Mouse (Mus musculus) gastrocnemius, adult 2 months (tissue): ENCODE measurements around the gene Pdgfb. TPM values are rescaled to one million over a fixed set of nuclear protein-coding genes. Genes with fewer than 3 reads are reported as not detected.

Experiments
- DNase-seq: peaks from one replicate; pipeline ENCODE4 v3.0.0; 2022
- H3K27ac ChIP-seq: fragments of 200-600 bp; 2 replicates; pipeline ENCODE4 v1.8.1; 2022; ENCODE audit warnings: mild to moderate bottlenecking
- H3K4me3 ChIP-seq: fragments of 200-600 bp; 2 replicates; pipeline ENCODE4 v1.8.1; 2022; ENCODE audit warnings: mild to moderate bottlenecking, moderate library complexity
- CTCF ChIP-seq: fragments of 200-600 bp; IDR thresholded peaks from 2 replicates; pipeline ENCODE4 v1.8.1; 2022; ENCODE audit warnings: antibody characterized with exemption, mild to moderate bottlenecking, moderate library complexity
- intact Hi-C: fragments of 180-260 bp; cut with DNase I; formaldehyde crosslinking; loops from one replicate; pipeline ENCODE4 v1.15.1; 2025
- long read RNA-seq, 2 experiments: library from polyadenylated mRNA; stranded (forward); transcript quantifications; one replicate each; pipeline ENCODE4 v2.0.0; 2021
- total RNA-seq, 2 experiments: library from RNA; stranded (reverse); gene quantifications; 2 replicates each; pipeline ENCODE4 v1.2.3; 2021

The Pdgfb gene
- total RNA-seq = 10 to 100 TPM; 14.3 to 17.3 TPM
- long read RNA-seq, experiment 1, transcript Pdgfb-201 (7 exons, 2,944 nt) = major isoform, 6 of 11 reads
- long read RNA-seq, experiment 1, partial matches to known transcripts = 2 of 11 reads
- long read RNA-seq, experiment 1, other reads (novel, unspliced or antisense) = 3 of 11 reads
- long read RNA-seq, experiment 2, transcript Pdgfb-201 (7 exons, 2,944 nt) = major isoform, 6 of 11 reads
- long read RNA-seq, experiment 2, partial matches to known transcripts = 3 of 11 reads
- long read RNA-seq, experiment 2, other reads (novel, unspliced or antisense) = 2 of 11 reads

DNA sequence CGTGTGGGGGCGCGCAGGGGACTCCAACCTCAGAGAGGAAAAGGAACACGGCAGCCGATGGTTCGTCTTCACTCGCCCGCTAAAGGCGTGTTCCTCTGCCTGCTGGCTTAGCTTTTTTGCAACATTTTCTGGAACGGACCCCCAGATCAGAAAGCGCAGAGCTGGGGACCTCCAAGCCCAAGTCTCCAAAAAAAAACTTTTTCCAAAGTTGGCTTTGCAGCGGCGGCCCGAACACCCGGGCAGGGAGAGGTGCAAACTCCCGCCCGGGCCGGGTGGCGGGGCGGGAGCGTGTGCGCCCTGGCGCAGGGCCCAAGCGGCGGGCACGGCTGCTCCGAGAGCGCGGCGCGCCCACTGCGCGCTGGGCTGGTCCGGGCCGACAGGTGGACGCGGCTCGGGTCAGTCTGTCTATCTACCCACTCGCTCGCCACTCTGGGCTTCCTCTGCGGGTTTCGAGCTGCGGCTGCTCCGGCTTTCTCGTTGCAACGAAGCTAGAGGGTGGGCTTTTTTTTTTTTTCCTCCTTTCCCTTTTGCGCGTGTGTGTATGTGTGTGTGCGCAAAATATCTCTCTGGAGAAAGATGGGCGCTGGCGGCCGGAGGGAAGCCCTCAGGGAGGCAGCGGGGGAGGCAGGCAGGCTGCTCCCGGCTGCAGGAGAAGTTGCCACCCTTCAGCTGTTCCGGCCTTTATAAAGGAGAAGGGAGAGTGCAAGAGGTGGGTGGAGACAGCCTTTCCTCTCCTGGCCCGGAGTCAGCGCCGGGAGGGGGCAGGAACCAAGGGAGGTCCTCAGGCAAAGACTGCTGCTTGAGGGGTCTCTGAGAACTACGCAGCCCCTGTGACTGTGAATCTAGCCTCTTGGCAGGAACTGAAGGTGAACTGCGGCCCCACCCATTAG lies at the start of gene Pdgfb:
Gene Pdgfb, minus strand, starts transcription at position 657 of the 890 bp plus-strand sequence.
- no peak for TF ChIP-seq CTCF
- H3K27ac ChIP-seq = peak within 1 kb of the TSS; percentile 94
- peak; percentile 85 for DNase-seq
- intact Hi-C loops = loop anchor here (5.0 kb wide), 1 partner anchor 38 kb away; no protein-coding TSS in a partner anchor
- peak within 1 kb of the TSS; percentile 81 for H3K4me3 ChIP-seq

DNA sequence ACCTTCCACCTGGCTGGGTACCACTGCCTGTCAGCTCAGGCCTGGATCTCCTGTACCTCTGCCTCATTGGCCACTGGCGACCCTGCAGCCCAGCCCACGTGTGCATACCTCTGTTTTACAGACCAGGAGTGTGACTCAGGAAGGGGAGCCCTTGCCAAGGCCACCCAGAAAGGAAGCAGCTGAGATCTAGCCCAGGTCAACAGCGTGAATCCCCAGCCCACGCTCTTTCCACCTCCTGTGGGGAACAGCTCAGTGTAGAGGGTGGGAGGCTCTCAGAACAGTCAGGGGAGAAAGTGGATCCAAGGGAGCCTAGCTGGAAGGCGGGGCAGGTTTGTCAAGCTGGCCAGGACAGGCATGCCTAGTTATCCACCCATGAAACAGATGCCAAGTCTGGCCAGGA lies 48.0 kb upstream of the Pdgfb start:
- Histone ChIP-seq H3K27ac (peak overlapping the region; percentile 25), H3K4me3 (no peak overlapping the region)
- TF ChIP-seq CTCF = no peak
- intact Hi-C loops = no loop called here
- no peak for DNase-seq

DNA sequence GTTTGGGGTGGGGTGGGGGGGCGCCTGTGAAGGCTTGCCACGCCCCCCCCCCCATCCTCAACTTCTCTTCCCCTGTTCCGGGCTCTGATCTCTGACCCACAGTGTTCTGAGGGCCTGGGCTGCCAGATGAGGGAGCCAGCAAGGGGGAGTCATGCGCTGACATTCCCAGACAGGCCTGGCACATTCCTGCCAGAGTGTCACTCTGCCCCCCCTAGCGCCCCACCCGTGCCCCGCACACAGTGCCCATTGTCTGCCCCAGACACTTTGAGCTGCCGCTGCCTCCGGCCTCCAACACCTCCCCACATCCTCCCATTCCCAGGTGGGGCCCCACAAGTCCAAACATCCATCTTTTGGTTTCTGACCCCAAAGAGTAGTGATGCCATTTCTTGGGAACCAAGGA lies 47.6 kb upstream of the Pdgfb start:
- H3K27ac ChIP-seq = peak overlapping the region; percentile 25; the same call in 1 of the 2 replicates
- no peak overlapping the region for H3K4me3 ChIP-seq
- intact Hi-C loops = no loop called here
- no peak for DNase-seq
- no peak for TF ChIP-seq CTCF

DNA sequence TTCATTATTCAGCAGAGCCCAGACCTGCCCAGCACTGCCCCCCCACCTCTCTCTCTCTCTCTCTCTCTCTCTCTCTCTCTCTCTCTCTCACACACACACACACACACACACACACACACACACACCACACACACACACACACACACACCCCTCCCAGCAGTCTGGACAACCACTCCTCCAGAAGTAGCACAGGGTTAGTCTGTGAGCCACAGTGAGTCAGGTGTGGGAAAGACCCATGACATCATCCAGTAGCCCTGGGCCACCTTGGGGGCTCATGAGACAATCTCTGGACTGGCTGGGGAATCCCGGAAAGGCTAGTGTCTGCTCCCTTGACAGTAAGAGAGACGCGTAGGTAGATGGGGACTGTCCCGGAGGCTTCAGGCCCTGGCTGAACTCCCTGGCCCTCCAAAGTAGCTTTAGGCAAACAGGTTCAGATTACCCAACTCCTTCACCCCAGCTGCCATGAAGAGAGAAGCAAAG lies 46.3 kb upstream of the Pdgfb start:
- TF ChIP-seq CTCF = no peak
- no peak for DNase-seq
- H3K27ac ChIP-seq = no peak overlapping the region
- intact Hi-C loops = no loop called here
- no peak overlapping the region for H3K4me3 ChIP-seq

GRCm38 (mm10) chr15:80060356-80061070 lies 45.7 kb upstream of the Pdgfb start:
- no peak for TF ChIP-seq CTCF
- intact Hi-C loops = no loop called here
- no peak for DNase-seq
- Histone ChIP-seq H3K27ac (no peak overlapping the region), H3K4me3 (no peak overlapping the region)

GRCm38 (mm10) chr15:80059606-80060005 lies 44.8 kb upstream of the Pdgfb start:
- TF ChIP-seq CTCF = no peak
- Histone ChIP-seq H3K4me3 (no peak overlapping the region), H3K27ac (no peak overlapping the region)
- intact Hi-C loops = no loop called here
- peak; percentile 5 for DNase-seq

- intact Hi-C loops = no loop called here
- no peak for TF ChIP-seq CTCF
- Histone ChIP-seq H3K27ac (no peak overlapping the region), H3K4me3 (no peak overlapping the region)
- DNase-seq = no peak
Measured at GRCm38 (mm10) chr15:80058151-80058550, 43.4 kb upstream of the Pdgfb start.

GRCm38 (mm10) chr15:80054034-80054710 lies 39.4 kb upstream of the Pdgfb start:
- H3K27ac ChIP-seq = peak overlapping the region; percentile 88
- TF ChIP-seq CTCF = no peak
- intact Hi-C loops = loop anchor here (5.0 kb wide), 1 partner anchor 42 kb away; the partner anchor contains the start of gene Pdgfb
- DNase-seq = peak; percentile 90
- H3K4me3 ChIP-seq = no peak overlapping the region

DNA sequence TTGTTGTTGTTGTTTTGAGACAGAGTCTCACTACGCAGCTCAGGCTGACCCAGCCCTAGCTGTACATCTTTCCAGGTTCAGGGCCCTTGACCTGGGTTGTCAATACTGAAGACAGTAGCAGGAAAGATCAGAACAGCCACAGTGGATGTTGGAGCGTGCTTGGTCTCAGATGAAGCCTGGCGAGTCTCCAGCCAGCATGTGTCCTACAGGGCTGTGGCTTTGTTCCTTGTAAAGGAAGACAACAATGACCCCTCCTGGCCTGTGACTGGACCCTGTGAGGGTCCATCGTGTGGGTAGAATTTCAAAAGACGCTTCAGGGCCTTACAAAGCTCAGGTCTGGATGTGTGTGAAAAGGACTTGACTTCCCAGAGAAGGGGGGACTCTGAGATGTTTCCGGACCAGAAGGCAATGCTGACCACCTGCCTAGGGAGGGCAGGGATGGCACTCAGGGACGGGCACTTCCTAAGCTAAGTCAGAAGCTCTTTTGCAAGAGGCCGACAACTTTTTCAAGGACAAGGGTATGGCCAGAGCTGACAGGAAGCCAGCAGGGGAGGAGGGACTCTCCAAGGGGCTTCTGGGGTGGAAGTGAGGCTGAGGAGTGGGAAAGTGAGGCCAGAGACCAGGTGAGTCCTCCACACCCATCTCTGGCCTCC lies 38.7 kb upstream of the Pdgfb start:
- Histone ChIP-seq H3K27ac (peak overlapping the region; percentile 88), H3K4me3 (no peak overlapping the region)
- peak; percentile 50 for DNase-seq
- intact Hi-C loops = loop anchor here (5.0 kb wide), 1 partner anchor 41 kb away; the partner anchor contains the start of gene Pdgfb
- TF ChIP-seq CTCF = peak; percentile 17

DNA sequence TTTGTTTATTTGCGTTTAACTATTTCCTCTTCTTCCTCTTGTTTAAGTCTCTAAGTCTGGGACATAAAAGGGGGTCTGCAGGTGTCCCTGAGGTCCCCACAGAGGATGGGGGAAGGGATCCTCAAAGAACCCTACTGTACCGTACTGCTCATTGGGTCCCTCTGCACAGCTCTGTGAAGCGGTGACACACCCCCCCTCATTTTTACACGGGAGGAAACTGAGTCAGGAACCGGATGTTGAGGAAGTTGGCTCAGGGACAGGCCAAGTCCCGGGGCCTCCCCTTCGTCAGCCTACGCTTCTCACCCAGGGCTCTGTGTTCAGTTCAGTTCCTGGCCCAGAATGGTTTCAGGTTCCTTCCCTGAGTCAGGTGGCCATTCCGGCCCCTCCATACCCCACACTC lies 37.0 kb upstream of the Pdgfb start:
- Histone ChIP-seq H3K4me3 (peak overlapping the region; percentile 8), H3K27ac (peak overlapping the region; percentile 88)
- DNase-seq = no peak
- no peak for TF ChIP-seq CTCF
- intact Hi-C loops = loop anchor here (5.0 kb wide), 1 partner anchor 39 kb away; the partner anchor contains the start of gene Pdgfb

GRCm38 (mm10) chr15:80051092-80051761 lies 36.5 kb upstream of the Pdgfb start:
- Histone ChIP-seq H3K4me3 (peak overlapping the region; percentile 8), H3K27ac (peak overlapping the region; percentile 88)
- no peak for TF ChIP-seq CTCF
- intact Hi-C loops = loop anchor here (5.0 kb wide), 1 partner anchor 39 kb away; the partner anchor contains the start of gene Pdgfb
- DNase-seq = no peak
